Mouse (Mus musculus) right cerebral cortex, adult 2 months (tissue): ENCODE results near the gene Sgsm2.
"Not testable (repeated sequence)": the region's sequence is repeated elsewhere in the genome, so short reads cannot be mapped to it uniquely, and the experiment has no call there.

Experiments used
- DNase-seq, 2 experiments: peaks; one replicate each; pipeline ENCODE4 v3.0.0; 2021 to 2022; ENCODE audit warnings: low spot score in 2 of 2

Gene Sgsm2

GRCm38 (mm10) chr11:74828965-74829550 lies 67.8 kb downstream of the Sgsm2 start:
- no peak for DNase-seq

- DNase-seq, result no peak
Measured at GRCm38 (mm10) chr11:74828404-74828931, 68.4 kb downstream of the Sgsm2 start.

GRCm38 (mm10) chr11:74827791-74828403 lies 69.0 kb downstream of the Sgsm2 start:
- DNase-seq, result no peak

- DNase-seq, result no peak
Measured at GRCm38 (mm10) chr11:74826702-74827101, 70.2 kb downstream of the Sgsm2 start.

DNA sequence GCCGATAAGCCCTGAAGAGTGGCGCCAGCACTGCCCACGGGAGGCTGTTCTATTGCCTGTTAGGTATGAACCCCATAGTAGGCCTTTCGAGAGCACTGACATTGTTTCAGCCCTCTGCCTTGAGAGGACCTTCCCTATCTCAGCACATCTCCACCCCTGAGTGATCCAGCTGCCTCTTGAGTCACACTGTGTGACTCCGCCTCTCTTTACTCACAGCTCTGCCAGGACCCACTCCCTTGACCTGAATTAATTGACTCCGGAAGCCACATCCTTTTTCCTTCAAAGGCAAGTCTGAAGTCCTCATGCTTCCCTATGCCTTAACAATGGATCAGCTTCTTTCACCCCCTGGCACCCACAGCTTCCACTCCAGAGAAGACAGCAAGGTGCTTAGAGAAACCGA lies 70.7 kb downstream of the Sgsm2 start:
- no peak for DNase-seq

GRCm38 (mm10) chr11:74822746-74823440 lies 74.0 kb downstream of the Sgsm2 start:
- no peak for DNase-seq

GRCm38 (mm10) chr11:74821463-74821862 lies 75.4 kb downstream of the Sgsm2 start:
- DNase-seq, result peak; percentile 58 to 62

GRCm38 (mm10) chr11:74820921-74821320 lies 75.9 kb downstream of the Sgsm2 start:
- no peak for DNase-seq

GRCm38 (mm10) chr11:74815795-74816194 lies 81.1 kb downstream of the Sgsm2 start:
- no peak for DNase-seq

DNA sequence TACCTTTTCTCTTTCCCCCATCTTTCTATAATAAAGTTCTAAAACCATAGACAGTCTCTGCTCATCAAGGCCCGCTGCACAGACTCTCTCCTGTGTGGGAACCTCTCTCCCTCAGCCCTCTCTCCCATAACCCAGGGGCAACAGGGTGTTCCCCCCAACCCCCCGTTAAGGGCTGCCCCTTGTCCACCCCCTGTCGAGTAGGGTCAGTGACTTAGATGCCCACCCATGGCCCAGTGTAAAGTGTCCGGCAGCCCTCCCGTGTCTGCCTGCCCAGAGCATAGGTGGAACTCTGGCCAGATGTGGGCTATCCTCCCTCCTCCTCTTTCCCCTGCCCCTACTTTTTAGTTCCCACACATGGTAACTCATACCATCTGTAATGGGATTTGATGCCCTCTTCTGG lies 85.3 kb downstream of the Sgsm2 start:
- DNase-seq, result no peak

DNA sequence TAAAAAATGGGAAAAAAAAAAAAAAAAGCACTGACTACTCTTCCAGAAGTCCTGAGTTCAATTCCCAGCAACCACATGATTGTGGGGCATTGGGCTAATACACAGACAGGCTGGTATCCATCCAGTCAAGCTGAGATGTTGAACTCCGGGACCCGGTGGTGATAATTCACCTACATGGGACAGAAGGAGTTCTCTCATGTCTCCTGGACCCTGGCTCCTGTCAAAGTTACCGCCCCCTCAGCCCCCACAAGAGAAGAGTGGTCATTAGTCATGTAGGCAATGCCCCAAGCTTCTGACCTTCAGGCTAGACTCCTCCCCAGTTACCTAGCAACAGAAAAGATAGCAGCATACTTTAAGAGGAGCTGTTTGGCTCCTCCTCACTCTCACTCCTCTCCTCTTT lies 85.8 kb downstream of the Sgsm2 start:
- not testable (repeated sequence) for DNase-seq

GRCm38 (mm10) chr11:74810134-74810533 lies 86.7 kb downstream of the Sgsm2 start:
- DNase-seq, result no peak

- peak in 1 of 2 experiments; percentile 31 for DNase-seq
Measured at GRCm38 (mm10) chr11:74808251-74808853, 88.5 kb downstream of the Sgsm2 start.

- no peak for DNase-seq
Measured at GRCm38 (mm10) chr11:74807246-74807882, 89.5 kb downstream of the Sgsm2 start.

- no peak for DNase-seq
Measured at GRCm38 (mm10) chr11:74804081-74804627, 92.7 kb downstream of the Sgsm2 start.

DNA sequence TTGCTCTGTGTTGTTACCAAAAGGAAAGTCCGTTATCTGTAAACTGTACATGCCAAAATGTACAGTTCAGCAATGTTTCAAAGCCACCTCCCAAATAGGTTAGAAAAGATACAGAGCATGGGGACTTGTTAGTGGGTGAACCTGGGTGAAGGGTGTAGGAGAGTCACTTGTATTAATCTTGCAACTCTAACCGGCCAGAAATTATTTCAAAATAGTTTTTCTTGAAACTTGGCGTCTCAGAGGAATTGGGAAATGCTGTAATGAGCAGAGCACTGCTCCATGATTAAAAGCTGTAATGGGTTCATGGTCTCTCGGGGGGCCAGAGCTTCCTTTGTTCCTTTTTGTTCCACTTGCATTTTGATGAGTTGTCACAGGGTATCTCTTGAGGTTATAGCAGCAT lies 96.2 kb downstream of the Sgsm2 start:
- no peak for DNase-seq
